Mouse (Mus musculus) MN1 (cell line): ENCODE measurements around the gene Masp1.

Experiments used
- DNase-seq: peaks from one replicate; pipeline ENCODE4 v3.0.0-alpha.2; 2016; ENCODE audit warnings: low spot score

Masp1 gene

DNA sequence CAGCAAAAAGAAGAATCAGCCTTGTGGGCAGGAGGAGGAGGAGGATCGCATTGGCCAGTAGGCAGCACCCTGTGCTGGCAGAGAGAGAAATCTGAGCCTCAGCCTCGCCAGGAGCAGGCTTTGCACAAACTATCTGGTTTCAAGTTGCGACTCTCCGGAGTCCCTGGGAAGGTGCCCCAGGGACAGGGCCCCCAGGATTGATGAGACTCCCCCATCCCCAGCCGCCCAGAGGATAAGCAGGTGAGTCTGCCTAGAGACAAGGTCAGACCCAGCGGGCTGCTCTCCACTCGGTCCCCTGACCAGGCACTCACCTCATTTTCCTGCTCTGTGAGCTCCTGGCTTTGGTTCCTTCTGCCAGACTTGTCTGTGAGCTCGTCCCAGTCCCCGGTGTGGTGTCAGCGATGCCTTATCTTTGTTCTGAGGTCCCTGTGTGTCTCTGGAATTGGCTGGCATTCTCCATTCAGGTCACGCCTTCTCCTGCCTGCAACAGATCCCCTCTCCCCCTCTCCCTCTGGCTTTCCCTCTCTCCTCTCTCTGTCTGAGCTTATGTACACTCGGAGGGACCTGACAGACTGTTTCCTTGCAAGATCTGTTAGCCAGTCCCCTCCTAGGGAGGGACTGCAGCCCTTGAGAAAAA, at the start of gene Masp1, which contains the start of gene Rtp4:
TSS of gene Masp1 (minus strand) at position 581 of the 637 bp plus-strand sequence.
TSS of gene Rtp4 (plus strand) at position 57 of the 637 bp plus-strand sequence.
- peak; percentile 20 for DNase-seq

DNA sequence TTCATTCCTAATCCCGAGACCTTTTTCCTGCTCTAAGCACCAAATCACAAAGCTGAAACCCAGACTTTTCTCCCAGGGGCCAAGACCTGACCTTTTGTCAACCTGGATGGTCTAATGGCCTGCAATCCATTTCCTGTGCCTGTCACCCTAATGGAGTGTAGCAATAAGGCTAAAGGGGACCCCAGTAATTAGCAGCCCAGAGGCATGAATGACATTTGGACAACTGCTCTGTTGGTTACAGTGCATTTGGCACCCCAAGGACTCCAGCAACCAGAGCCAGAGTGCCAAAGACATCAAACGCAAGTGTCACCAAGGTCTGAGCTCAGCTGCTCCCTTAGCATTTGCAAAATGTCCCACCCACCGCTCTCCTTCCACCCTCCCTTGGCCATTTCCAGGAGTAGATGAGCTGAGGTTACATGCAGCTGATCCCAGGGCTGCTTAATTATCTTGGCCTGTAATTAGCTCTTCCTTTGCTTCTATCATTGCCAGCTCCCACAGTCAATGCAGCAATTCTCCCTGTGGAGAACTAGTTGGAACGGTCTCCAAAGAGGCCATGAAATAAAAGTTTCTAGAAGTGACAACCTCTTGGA, 47.8 kb upstream of the Masp1 start:
- no peak for DNase-seq

GRCm38 (mm10) chr16:23557669-23558068, 37.1 kb upstream of the Masp1 start:
- DNase-seq: no peak

DNA sequence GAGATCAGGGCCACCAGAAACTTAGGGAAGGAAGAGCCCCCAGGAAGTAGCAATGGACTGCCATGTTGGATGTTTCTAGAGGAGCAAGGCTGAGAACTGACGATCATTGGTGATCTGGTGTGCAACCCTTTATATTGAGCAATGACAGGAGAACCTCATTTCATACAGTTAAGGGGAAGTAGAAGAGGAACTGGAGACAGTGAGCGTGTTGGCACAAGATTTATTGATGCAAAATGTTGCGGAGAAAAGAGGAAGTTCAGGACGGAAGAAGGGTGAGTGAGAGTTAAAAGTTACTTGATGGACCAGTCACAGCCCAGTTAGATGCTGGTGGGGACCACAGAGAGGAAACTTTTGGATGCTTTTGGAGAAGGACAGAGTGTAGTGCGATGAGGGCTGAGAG, 36.6 kb upstream of the Masp1 start:
- no peak for DNase-seq

DNA sequence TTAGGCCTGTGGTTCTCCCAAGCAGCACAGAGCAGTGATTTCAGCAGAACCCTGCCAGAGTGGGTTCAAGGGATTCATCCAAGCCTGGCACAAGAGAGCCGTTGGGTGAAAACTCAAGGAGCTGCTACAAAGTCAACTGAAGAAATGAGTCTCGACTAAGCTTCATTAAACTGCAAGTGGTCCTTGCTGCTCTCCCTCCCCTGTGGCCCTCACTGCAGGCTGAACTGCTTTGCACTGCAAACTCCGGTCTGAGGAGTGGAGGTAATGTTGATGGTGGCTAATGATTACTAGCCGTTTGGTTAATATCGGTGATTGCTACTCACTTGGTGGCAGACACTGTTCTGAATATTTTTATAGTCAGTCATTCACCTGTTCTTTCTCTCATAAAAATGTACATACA, 34.1 kb upstream of the Masp1 start:
- DNase-seq: no peak

DNA sequence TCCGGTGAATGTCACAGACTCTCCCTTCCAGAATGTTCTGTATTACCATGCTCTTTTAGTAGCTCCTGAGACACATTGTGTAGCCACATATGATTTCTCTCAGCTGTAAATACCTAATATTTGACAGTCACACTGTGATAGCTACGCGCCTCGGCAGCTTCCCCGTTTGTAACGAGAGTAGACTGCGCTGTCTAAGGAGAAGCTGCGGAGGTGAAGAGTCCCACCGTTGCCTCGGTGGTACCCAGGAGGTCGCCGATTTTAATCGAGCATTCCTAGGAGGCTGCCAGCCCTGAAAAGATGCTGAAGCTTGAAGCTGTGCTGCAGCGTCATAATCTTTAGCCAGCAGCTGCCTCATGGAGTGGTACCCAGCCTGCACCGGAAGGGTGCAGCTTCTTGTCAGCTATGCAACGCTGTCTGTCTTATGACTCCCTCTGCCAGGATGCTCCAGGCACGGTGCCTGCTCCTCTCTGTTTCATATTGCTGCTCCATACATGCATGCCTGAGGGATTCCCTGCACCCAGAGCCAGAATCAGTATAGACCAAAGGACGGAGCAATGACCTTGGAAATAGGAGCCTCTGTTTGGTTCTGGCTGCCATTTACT, 30.5 kb upstream of the Masp1 start:
- DNase-seq: no peak

GRCm38 (mm10) chr16:23550346-23550980, 29.8 kb upstream of the Masp1 start:
- peak; percentile 37 for DNase-seq

- DNase-seq: no peak
Measured at GRCm38 (mm10) chr16:23547783-23548182, 27.2 kb upstream of the Masp1 start.

- DNase-seq: no peak
Measured at GRCm38 (mm10) chr16:23544361-23544760, 23.7 kb upstream of the Masp1 start.

- no peak for DNase-seq
Measured at GRCm38 (mm10) chr16:23542866-23543265, 22.3 kb upstream of the Masp1 start.

- no peak for DNase-seq
Measured at GRCm38 (mm10) chr16:23541046-23541445, 20.4 kb upstream of the Masp1 start.

- DNase-seq: no peak
Measured at GRCm38 (mm10) chr16:23533707-23534106, 13.1 kb upstream of the Masp1 start.

- DNase-seq: no peak
Measured at GRCm38 (mm10) chr16:23529186-23529585, 8.6 kb upstream of the Masp1 start.

GRCm38 (mm10) chr16:23522081-23522480, 1.5 kb upstream of the Masp1 start:
- no peak for DNase-seq

- DNase-seq: peak; percentile 5
Measured at GRCm38 (mm10) chr16:23521092-23521491, 477 bp upstream of the Masp1 start.

DNA sequence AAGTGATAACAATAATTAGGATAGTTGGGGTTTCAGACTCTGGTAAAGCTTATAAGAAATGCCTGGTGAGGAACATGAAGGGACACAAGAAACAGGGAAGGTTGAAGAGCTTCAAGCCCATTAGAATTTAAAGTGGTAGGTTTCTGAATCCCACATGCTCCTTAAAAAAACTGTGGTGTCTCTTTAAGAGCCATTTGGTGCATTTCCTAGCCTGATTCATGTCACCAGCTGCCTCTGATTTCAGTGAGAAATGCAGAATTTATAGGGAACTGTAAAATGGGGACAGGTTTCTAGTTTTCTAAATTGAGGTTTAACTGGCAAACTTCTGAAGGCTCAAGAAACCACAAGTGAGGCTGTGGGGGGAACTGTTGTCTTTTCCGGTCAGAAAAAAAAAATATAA, 844 bp downstream of the Masp1 start:
- no peak for DNase-seq

GRCm38 (mm10) chr16:23518567-23519369, 1.8 kb downstream of the Masp1 start:
- DNase-seq: peak; percentile 34

DNA sequence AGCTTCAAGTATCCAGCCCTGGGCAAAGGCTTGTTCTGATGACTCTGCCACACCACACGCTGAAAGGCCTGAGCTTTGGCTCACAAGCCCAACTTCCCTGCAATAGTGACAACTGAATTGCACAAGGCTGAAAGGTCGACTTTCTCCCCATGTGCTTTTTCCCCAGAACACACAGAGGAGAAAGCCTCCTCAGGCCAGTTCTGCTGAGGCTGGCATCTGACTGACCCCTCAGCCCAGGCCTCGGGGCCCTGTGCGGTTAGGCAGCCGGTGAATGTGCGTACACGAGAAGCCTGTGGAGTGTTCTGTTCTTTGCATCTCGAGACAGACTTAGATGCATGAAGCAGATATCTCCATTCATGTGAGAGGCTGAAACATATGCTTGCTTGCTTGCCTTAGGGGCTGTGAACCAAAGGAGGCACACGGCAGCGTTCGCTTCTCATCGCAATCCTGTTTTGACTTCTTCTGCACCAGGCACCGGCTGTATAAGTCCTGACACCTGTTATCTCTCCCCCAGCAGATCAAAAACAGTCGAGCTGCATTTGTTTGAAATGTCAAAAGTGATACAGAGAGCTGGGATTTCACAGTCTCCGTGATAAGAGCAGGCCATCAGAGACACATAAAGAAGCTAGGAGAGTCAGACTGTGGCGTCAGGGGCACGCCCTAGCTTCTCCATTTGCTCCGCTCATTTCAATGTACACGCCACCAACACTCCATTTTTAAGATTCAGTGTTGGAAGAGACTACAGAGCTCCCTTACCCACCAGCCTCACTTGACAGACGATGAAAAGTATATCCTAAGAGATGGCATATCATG, 2.7 kb downstream of the Masp1 start:
- no peak for DNase-seq

DNA sequence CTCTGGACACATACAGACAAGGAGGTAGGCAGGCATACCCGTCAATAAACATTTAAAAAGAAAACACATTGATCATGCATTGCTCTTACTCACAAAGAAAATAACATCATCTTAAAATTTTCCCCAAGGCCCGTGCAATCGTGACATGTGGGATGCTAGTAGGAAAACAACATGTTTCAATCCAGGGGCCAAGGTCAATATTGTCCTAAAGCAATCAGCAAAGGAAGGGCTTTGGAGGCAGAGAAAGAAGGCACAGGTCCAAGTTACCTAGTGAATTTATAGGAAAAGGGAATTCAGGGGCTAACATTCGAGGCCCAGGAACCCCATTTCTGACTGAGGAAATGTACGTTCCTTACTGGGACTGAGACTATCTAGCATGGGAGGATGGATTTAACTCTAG, 3.4 kb downstream of the Masp1 start:
- DNase-seq: no peak

DNA sequence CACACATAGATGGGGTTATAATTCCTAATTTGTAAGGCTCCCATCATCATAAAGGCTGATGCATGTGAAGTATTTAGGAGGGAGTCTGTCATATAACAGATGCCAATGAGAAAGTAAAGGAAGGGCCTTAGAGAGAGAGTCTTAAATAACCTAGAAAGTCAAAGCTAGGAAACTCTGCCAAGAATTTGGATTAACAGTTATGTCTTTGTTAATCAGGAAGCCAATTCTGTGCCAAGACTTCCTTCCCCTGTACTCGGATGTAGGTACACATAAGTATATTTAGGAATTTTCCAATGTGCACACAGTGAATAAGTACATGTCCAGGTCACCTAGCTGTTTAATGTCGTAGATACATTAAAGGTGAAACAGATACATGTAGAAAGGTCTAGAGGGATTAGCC, 4.0 kb downstream of the Masp1 start:
- DNase-seq: no peak

DNA sequence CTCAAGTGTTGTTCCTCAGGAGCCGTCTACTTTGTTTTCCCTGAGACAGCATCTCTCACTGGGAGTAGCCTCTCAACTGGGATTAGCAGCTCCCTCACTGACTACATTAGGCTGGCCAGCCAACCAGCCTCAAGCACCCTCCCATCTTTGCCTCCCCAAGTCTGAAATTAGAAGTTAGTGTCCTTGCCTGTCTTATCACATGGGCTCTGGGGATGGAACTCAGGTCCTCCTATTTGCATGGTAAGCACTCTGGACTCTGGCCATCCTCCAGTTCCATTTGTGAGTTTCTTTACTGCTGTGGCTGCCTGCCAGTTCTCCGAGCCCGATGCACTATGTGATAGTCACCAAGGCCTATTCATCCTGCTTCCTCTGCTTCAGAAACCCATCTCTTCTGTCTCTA, 4.8 kb downstream of the Masp1 start:
- DNase-seq: peak; percentile 30
